Mouse (Mus musculus): ENCODE results near the gene Sh3bp5l.

DNA sequence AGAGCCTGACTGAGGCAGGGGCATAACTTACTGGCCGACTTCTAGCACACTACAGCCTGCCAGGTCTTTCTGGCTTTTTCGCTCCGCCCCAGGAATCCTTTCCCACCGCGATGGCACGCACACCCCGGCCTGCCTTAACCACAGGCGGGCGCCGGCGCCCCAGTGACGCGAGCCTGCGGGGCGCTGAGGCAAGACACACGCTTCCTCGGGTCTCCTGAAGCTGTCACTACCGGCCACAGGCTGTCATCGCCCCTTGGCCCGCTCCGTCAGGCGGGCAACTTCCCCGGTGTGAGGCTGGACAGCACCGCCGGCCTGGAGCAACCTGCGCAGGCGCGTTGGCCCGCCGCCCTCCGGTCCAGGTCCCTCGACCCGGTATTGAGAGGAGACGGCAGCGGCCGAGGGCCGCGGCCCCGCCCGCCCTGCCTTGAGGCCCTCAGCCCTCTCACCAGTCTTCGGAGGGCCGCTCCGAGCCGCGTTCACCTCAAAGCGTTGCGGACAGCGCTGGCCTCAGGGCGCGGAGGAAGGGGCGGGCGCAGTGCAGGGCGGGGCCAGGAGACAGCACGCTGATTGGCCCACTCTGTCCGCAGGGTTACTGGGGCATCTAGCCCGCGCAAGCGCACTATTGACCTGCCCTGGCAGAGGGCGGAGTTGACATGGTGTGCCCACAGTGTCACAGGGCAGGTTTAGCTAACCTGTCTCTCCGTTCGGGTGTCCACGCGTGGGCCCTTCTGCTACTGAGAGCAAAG is 7.5 kb upstream of the Sh3bp5l start:
- TF ChIP-seq CTCF (IDR thresholded peaks at IDR 0.05) (peak; percentile 28), EP300 (IDR thresholded peaks at IDR 0.05) (no peak)

Data from lung, postnatal 0 days (tissue).